Comparison of ENCODE assay signal across 9 mouse cellular contexts in genomic region chr11:20035343-20035928, GRCm38 (mm10).
DNase-seq lines count a peak whose midpoint lies in the region; ATAC-seq and TF ChIP-seq lines count a peak whose summit lies in the region.
"Had no signal": no experiment of that assay in that cellular context is flagged by ENCODE, and none has a peak within 500 bp of the region (broad histone marks: within the 10 kb centered on the region; RNA-seq: fewer than 3 reads in every experiment).

No protein-coding gene starts in this region.

- no peak overlapping the region for H3K4me3 ChIP-seq in hindbrain, embryonic 12.5 days
- H3K4me3 ChIP-seq in hindbrain, embryonic 11.5 days (ENCODE audit: low read depth, low read length), result no peak overlapping the region
- peak overlapping the region; percentile 42 for H3K4me3 ChIP-seq in ES-Bruce4 (ENCODE audit: low read depth, low read length)
- no peak overlapping the region for H3K4me3 ChIP-seq in embryonic fibroblast, embryonic 13.5 days (ENCODE audit: insufficient read depth, low read length)
- H3K4me3 ChIP-seq in forebrain, embryonic 13.5 days, result no peak overlapping the region
- H3K4me3 ChIP-seq in heart, embryonic 11.5 days (ENCODE audit: low read depth, low read length), result no peak overlapping the region
- H3K4me3 ChIP-seq: neural tube, embryonic 13.5 days had no signal

- H3K36me3 ChIP-seq in hindbrain, embryonic 12.5 days, result no peaks in the 10 kb centered on the region
- no peaks in the 10 kb centered on the region for H3K36me3 ChIP-seq in hindbrain, embryonic 11.5 days (ENCODE audit: control insufficient read depth, insufficient read depth, low read length)
- H3K36me3 ChIP-seq in ES-Bruce4 (ENCODE audit: control insufficient read depth, insufficient read depth, low read length, poor library complexity, severe bottlenecking), result no peaks in the 10 kb centered on the region
- no peaks in the 10 kb centered on the region for H3K36me3 ChIP-seq in forebrain, embryonic 13.5 days (ENCODE audit: poor library complexity, severe bottlenecking)
- no peaks in the 10 kb centered on the region for H3K36me3 ChIP-seq in heart, embryonic 11.5 days (ENCODE audit: control insufficient read depth, insufficient read depth, low read length)
- H3K36me3 ChIP-seq: neural tube, embryonic 13.5 days had no signal

- no peak for DNase-seq in hindbrain, embryonic 11.5 days (ENCODE audit: low spot score)
- DNase-seq in heart, postnatal 14 days, result no peak

- H3K27ac ChIP-seq in hindbrain, embryonic 12.5 days, result no peak overlapping the region
- H3K27ac ChIP-seq in hindbrain, embryonic 11.5 days (ENCODE audit: low read depth, low read length), result no peak overlapping the region
- peak overlapping the region; percentile 59 for H3K27ac ChIP-seq in ES-Bruce4 (ENCODE audit: insufficient read depth, low read length)
- H3K27ac ChIP-seq in embryonic fibroblast, embryonic 13.5 days (ENCODE audit: insufficient read depth, low read length), result 0 out of 2 replicates have a peak overlapping the region, but pooled peaks have one; percentile 12
- no peak overlapping the region for H3K27ac ChIP-seq in forebrain, embryonic 13.5 days
- no peak overlapping the region for H3K27ac ChIP-seq in heart, embryonic 11.5 days (ENCODE audit: low read depth, low read length)
- H3K27ac ChIP-seq: neural tube, embryonic 13.5 days had no signal

- no peak for TF ChIP-seq POLR2A in ES-Bruce4 (IDR thresholded peaks at IDR 0.05; ENCODE audit: insufficient read depth, low read length)
- no peak for TF ChIP-seq POLR2A in embryonic fibroblast, embryonic 13.5 days (IDR thresholded peaks at IDR 0.05; ENCODE audit: low read depth, low read length)

- peaks cover 4% of the 10 kb centered on the region; the same call in 1 of the 2 replicates for H3K9me3 ChIP-seq in hindbrain, embryonic 12.5 days (replicated peaks)
- no peaks in the 10 kb centered on the region for H3K9me3 ChIP-seq in hindbrain, embryonic 11.5 days (ENCODE audit: control insufficient read depth, low read length)
- no peaks in the 10 kb centered on the region for H3K9me3 ChIP-seq in ES-Bruce4 (replicated peaks; ENCODE audit: control insufficient read depth, insufficient read depth, low read length, poor library complexity, severe bottlenecking)
- H3K9me3 ChIP-seq in forebrain, embryonic 13.5 days (replicated peaks), result no peaks in the 10 kb centered on the region
- H3K9me3 ChIP-seq in heart, embryonic 11.5 days (replicated peaks; ENCODE audit: control insufficient read depth, low read length), result no peaks in the 10 kb centered on the region
- H3K9me3 ChIP-seq: neural tube, embryonic 13.5 days had no signal

- TF ChIP-seq CTCF in ES-Bruce4 (IDR thresholded peaks at IDR 0.05; ENCODE audit: low read depth, low read length), result no peak
- no peak for TF ChIP-seq CTCF in embryonic fibroblast, embryonic 13.5 days (IDR thresholded peaks at IDR 0.05; ENCODE audit: borderline replicate concordance, insufficient read depth, low read length)

- H3K4me2 ChIP-seq in hindbrain, embryonic 12.5 days (replicated peaks), result no peak overlapping the region
- no peak overlapping the region for H3K4me2 ChIP-seq in hindbrain, embryonic 11.5 days (replicated peaks; ENCODE audit: low read depth, low read length)
- H3K4me2 ChIP-seq in forebrain, embryonic 13.5 days, result no peak overlapping the region
- no peak overlapping the region for H3K4me2 ChIP-seq in heart, embryonic 11.5 days
- H3K4me2 ChIP-seq: neural tube, embryonic 13.5 days had no signal

- 66% methylated on average over 11 of the region's 11 CpGs for WGBS in hindbrain, embryonic 12.5 days
- WGBS in hindbrain, embryonic 11.5 days, result 67% methylated on average over 11 of the region's 11 CpGs
- 62% methylated on average over 11 of the region's 11 CpGs for WGBS in forebrain, embryonic 13.5 days
- WGBS in heart, embryonic 11.5 days (ENCODE audit: insufficient replicate concordance), result 54% methylated on average over 11 of the region's 11 CpGs

- TF ChIP-seq EP300 in ES-Bruce4 (IDR thresholded peaks at IDR 0.05; ENCODE audit: insufficient read depth, low read depth, low read length), result no peak

- ATAC-seq in hindbrain, embryonic 12.5 days (ENCODE audit: low FRiP score), result 0 out of 2 replicates have a peak, but pooled peaks have one; percentile 6
- ATAC-seq in hindbrain, embryonic 11.5 days (ENCODE audit: low FRiP score), result no peak
- ATAC-seq in megakaryocyte progenitor cell, adult 5-6 weeks (replicated peaks; ENCODE audit: poor library complexity), result peak; percentile 66
- no peak for ATAC-seq in forebrain, embryonic 13.5 days
- ATAC-seq in heart, embryonic 11.5 days (replicated peaks; ENCODE audit: insufficient number of reproducible peaks, low FRiP score, low TSS enrichment), result no peak

- peaks cover 8% of the 10 kb centered on the region for H3K4me1 ChIP-seq in hindbrain, embryonic 12.5 days
- no peaks in the 10 kb centered on the region for H3K4me1 ChIP-seq in hindbrain, embryonic 11.5 days (replicated peaks; ENCODE audit: control insufficient read depth, insufficient read depth, low read length)
- peaks cover 5% of the 10 kb centered on the region for H3K4me1 ChIP-seq in ES-Bruce4 (ENCODE audit: control insufficient read depth, insufficient read depth, low read length)
- H3K4me1 ChIP-seq in embryonic fibroblast, embryonic 13.5 days (ENCODE audit: control insufficient read depth, insufficient read depth, low read length), result peaks cover 8% of the 10 kb centered on the region
- H3K4me1 ChIP-seq in forebrain, embryonic 13.5 days, result peaks cover 5% of the 10 kb centered on the region
- H3K4me1 ChIP-seq in heart, embryonic 11.5 days (ENCODE audit: control insufficient read depth, insufficient read depth, low read length), result peaks cover 3% of the 10 kb centered on the region; the same call in 1 of the 2 replicates

- intact Hi-C loops in heart, postnatal 14 days (cut with DNase I), result no loop called here

- no peak overlapping the region for H3K9ac ChIP-seq in hindbrain, embryonic 12.5 days
- no peak overlapping the region for H3K9ac ChIP-seq in hindbrain, embryonic 11.5 days (ENCODE audit: low read depth, low read length)
- peak overlapping the region; percentile 41 for H3K9ac ChIP-seq in ES-Bruce4 (ENCODE audit: low read depth, poor library complexity, severe bottlenecking)
- no peak overlapping the region for H3K9ac ChIP-seq in forebrain, embryonic 13.5 days
- no peak overlapping the region for H3K9ac ChIP-seq in heart, embryonic 11.5 days (ENCODE audit: low read depth, low read length)
- H3K9ac ChIP-seq: neural tube, embryonic 13.5 days had no signal

- H3K27me3 ChIP-seq in hindbrain, embryonic 12.5 days, result no peaks in the 10 kb centered on the region
- no peaks in the 10 kb centered on the region for H3K27me3 ChIP-seq in hindbrain, embryonic 11.5 days (ENCODE audit: control insufficient read depth, insufficient read depth, low read length)
- H3K27me3 ChIP-seq in ES-Bruce4 (ENCODE audit: control insufficient read depth, insufficient read depth, low read length, poor library complexity, severe bottlenecking), result no peaks in the 10 kb centered on the region
- H3K27me3 ChIP-seq in forebrain, embryonic 13.5 days, result no peaks in the 10 kb centered on the region
- no peaks in the 10 kb centered on the region for H3K27me3 ChIP-seq in heart, embryonic 11.5 days (ENCODE audit: control insufficient read depth, insufficient read depth, low read length)
- H3K27me3 ChIP-seq: neural tube, embryonic 13.5 days had no signal

Comparison
In these comparisons a context has a peak if more than half of its experiments do, and no peak if none do; other contexts are left out.
1. ATAC-seq: peak in hindbrain, embryonic 12.5 days (single experiment) and megakaryocyte progenitor cell, adult 5-6 weeks (single experiment); none in hindbrain, embryonic 11.5 days (single experiment), forebrain, embryonic 13.5 days (single experiment) and heart, embryonic 11.5 days (single experiment).
2. H3K27ac ChIP-seq: peak in ES-Bruce4 (single experiment) and embryonic fibroblast, embryonic 13.5 days (single experiment); none in hindbrain, embryonic 12.5 days (single experiment), hindbrain, embryonic 11.5 days (single experiment), forebrain, embryonic 13.5 days (single experiment) and heart, embryonic 11.5 days (single experiment).